Mouse (Mus musculus) cortical plate, adult 2 months (tissue): ENCODE measurements around the gene Gpr83.

ENCODE experiments used
- CTCF ChIP-seq: fragments of 200-500 bp; IDR thresholded peaks from 2 replicates; pipeline ENCODE4 v1.5.1; 2011; ENCODE audit warnings: mild to moderate bottlenecking, control low read depth, low read length; ENCODE audit not compliant: insufficient read depth; ENCODE audit errors: extremely low read depth
- POLR2A ChIP-seq: fragments of 200-500 bp; IDR thresholded peaks from 2 replicates; pipeline ENCODE4 v1.6.1; 2011; ENCODE audit warnings: mild to moderate bottlenecking, low read length, control low read depth; ENCODE audit not compliant: insufficient read depth; ENCODE audit errors: extremely low read depth

- TF ChIP-seq CTCF, result no peak
- TF ChIP-seq POLR2A, result no peak
Observed at GRCm38 (mm10) chr9:14835335-14836075, 24.5 kb upstream of the Gpr83 start.
